Mouse (Mus musculus): ENCODE data around the gene Usp30.

The Usp30 gene

DNA sequence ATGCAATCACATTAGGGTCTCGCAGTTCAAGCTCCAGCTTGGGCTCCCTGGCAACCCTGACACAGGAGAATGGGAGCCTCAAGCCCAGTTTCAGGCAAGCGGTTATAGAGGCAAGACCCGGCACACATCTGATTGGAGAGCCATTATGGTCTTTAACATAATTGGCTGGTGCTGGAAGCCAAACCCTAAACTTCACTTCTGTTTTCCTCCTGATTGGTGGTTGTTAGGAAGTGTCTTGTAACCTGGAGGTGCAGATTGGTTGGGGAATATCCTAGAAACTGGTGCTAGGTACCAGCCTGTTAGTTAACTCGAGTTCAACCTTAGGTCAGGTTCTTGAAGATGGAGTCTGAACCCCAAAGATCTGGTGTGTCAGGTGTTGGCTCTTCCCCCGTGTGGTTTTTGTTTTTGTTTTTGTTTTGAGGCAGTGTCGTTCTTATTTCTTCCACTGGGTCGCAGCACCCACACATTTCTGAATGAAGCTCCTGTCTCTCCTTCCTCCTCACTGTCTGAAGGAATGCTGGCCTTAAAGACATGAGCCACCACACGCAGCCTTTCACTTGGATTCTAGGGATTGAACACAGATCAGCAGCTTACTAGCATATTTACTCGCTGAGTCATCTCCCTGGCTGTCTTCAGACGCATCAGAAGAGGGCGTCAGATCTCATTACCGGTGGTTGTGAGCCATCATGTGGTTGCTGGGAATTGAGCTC is 97.0 kb downstream of the Usp30 start:
- no peak for DNase-seq

DNA sequence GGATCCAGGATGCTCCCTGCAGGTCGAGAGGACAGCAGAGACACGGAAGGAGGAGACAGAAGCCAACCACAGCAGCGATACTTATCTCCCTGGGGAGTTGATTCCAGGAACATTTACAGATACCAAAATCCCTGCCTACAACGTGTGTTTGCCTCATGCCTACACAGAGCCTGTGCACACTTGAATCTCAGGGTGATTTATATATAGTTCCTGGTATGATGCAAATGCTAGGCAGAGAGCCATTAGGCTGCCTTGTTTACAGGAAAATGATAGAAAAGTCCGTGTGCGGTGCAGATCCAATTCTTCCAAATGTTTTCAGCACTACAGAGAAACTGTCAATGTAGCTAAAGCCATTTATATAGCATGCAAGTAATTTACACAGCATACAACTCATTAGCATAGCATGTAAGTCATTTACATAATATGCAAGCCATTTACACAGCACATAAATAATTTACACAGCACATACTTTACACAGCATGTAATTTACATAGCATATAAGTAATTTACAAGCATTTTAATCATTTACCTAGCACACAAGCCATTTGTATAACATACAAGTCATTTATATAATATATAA is 97.9 kb downstream of the Usp30 start:
- no peak for DNase-seq

DNA sequence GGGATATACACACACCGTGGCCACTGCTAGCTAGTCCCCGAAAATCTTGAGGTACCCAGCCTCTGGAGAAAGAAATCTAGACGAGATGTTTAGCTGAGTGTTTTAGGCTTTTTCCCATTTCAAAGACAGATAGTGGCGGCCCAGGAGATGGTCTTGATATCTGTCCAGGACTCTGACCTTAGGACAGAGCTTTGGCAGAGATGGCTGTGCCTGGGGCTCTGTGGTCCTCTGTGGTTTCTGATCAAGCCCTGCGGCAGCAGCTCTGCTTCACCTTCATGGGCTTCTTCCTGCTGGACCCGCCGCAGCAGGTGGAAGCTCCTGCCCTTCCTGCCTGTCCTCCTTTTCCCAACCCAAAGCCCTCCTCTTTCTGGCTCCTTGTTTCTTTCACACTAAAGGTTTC is 105.1 kb downstream of the Usp30 start:
- no peak for DNase-seq

DNA sequence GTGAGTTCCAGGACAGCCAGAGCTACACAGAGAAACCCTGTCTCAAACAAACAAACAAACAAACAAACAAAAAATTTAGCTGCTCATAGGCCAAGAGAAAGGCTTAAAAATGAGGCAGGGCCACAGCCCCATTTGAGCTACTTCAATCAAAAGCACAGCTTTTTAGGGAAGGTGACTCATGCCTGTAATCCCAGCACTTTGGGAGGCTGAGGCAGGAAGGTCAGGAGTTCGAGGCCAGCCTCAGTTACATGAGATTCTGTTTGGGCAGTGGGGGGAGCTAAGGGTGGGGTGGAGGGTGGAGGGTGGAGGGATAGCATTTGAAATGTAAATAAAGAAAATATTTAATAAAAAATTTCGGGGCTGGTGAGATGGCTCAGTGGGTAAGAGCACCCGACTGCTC is 107.7 kb downstream of the Usp30 start:
- no peak for DNase-seq

DNA sequence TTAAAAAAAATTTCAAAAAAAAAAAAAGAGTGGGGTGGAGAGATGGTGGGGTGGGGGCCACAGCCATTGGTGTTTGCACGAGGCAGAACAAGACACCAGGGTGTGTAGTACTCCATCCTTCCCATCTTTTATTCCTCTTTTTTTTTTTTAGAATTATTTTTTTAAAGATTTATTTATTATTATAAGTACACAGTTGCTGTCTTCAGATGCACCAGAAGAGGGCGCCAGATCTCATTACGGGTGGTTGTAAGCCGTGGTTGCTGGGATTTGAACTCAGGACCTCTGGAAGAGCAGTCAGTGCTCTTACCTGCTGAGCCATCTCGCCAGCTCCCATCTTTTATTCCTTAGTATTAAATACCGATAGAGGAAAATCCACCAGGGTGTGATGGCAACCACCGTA is 108.2 kb downstream of the Usp30 start:
- DNase-seq = no peak

DNA sequence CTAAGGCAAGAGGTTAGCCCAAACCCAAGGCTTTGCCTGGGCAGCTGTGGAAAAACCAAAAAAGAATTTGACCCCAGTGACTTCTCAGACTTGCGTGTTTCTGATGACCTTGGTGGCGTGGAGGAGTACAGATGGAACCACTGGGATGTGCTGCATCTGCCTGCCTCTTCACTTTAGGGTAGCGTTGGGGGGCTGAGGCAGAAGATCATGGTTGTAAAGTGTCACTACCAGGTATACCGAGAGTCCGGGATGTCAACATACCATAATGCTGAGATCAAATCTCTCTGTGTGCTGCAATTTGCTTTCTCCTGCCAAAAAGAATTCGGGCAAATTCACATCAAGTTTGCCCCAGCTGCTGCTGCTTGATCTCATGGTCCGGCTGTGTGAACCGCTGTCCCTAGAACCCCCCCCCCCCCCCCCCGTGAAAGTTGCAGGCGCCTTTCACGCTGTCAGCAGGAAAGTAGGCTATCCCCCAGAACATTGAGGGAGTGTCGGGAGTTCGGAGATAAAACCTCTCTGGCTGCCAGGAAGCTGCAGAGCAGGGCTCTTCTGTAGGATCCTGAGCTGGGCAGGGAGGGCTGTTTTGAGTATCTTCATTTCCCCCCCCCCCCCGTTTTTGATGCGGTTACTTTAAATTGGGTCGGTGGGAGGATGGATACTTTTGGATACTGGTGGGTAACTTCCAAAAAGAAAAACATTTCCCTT is 108.8 kb downstream of the Usp30 start:
- DNase-seq = peak; percentile 91
